Mouse (Mus musculus): Measurements from ENCODE around the gene Unc93b1.
A peak's percentile ranks its signal among the peaks of the same experiment; 100 is the strongest.

Unc93b1 gene

GRCm38 (mm10) chr19:3913692-3914091 lies 21.3 kb upstream of the Unc93b1 start:
- DNase-seq (ENCODE audit: low read depth, low spot score), result no peak

DNA sequence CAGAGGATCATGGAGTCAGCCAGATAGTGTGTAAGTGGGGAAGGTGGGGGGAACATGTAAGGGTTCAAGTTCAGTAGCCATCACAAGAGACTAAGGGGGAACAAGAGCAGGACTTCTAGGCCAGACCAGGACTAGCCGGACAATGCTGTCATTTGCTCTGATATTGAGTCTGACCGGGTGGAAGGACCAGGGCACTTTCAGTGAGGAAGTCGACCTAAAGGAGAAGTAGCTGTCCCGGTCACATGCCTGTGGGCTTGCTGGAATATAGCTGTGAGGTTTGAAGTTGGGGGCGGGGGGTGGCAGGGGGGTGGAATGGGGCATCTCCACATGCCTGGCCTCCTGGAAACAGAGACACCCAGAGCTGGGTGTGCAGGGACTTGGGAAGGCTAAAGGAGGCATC lies 20.5 kb upstream of the Unc93b1 start:
- DNase-seq (ENCODE audit: low read depth, low spot score), result no peak

GRCm38 (mm10) chr19:3916727-3917126 lies 18.3 kb upstream of the Unc93b1 start:
- no peak for DNase-seq (ENCODE audit: low read depth, low spot score)

GRCm38 (mm10) chr19:3919928-3920327 lies 15.1 kb upstream of the Unc93b1 start:
- no peak for DNase-seq (ENCODE audit: low read depth, low spot score)

DNA sequence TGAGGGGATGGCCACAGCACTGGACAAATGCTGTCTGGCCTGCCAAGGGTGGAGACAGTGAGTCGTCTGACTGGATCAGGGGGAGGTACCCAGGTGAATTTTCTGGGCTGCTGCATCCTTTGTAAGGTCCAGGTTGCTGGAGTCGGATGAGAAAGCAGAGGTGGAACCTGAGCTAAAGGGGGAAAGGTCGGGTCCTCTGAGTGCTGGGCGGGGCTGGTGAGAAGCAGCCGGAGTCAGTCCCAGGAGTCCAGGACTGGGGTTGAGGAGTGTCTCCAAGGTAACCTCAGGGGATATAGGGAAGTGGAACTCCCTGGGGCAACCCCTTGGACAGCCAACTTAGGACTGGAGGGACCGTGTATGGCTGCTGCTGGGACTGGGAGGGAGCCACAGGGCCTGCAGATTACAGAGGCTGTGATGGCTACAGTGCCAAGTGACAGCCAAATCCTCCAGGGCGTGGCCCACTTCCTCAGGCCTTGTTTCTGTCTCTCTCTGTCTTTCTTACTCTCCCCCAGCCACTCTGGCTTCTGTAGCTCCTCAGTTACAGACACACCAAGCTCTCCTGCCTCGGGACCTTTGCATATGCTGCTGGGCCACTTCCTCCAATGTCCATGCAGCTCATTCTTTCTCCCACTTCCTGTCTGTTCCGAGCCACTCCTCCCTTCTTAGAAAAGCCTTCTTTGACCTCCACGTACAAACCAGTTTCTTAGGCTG lies 12.2 kb upstream of the Unc93b1 start:
- DNase-seq (ENCODE audit: low read depth, low spot score), result no peak

DNA sequence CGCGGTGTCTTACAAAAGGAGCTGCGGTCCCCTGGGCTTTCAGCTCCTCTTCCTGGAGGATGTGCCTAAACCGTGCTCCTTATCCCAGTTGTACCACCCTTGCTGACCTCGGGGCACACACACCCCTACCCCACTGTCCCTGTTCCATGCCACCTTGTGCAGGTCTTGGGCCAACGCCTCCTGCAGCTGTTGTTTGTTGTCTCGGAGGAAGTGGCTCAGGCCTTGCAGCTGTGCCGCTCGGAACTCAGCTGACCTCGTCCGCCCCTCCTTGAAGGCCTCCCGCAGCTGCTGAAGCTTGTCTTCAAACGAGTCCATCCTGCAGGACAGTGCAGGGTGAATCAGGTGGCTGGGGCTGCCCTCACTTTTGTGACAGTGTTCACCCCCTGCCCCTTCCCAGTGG lies 11.4 kb upstream of the Unc93b1 start:
- DNase-seq (ENCODE audit: low read depth, low spot score), result no peak

DNA sequence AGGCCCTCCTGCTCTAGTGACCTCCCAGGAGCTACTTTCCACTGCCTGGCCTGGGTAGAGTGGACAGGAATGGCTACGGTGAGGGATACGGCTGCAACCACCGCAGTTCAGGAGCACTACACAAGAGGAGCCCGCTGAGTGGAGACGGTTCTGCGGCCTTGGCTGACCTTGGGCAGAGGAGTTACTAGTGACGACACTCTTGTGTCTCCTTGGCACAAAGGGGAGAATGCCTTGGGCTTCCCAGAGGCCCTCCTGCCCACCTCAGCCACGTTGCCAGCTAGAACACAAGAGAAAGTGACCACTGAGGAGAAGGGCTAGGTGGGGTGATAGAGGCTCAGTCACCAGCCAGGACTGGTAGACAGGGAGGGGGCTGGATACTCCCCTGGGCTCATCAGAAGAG lies 10.8 kb upstream of the Unc93b1 start:
- DNase-seq (ENCODE audit: low read depth, low spot score), result no peak

DNA sequence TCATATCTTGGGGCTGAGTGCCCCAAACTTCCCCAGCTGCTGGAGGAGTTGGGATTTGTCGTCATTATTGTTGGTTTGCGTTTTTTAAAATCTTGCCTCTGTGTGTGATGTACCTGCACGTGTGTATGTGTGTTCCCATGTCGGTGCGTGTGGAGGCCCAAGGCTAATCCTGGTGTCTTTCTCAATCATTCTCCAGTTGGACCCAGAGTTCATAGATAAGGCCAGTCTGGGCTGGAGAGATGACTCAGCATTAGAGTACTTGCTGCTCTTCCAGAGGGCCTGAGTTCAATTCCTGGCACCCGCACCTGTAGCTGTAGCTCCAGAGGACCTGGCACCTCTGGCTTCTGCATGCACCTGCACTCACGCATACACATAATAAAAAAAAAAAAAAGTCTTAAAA lies 10.1 kb upstream of the Unc93b1 start:
- DNase-seq (ENCODE audit: low read depth, low spot score), result no peak

DNA sequence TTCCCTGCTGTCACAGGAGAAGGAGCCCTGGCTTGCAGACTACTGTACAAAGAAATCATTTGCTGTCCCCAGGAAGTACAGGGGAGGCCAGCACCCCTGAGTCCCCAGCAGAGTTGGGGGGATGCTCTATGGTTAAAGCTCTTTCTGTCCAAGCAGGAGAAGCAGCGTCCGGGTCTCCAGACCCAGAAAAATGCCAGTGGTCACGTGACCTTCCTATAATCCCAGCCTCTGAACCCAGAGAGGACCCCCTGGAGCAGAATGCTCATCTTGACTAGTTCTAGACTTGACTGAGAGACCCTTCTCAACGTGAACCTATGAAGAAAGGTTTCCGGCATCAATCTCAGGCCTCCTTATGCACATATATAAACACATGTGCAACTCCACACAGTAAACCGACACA lies 9.1 kb upstream of the Unc93b1 start:
- no peak for DNase-seq (ENCODE audit: low read depth, low spot score)

DNA sequence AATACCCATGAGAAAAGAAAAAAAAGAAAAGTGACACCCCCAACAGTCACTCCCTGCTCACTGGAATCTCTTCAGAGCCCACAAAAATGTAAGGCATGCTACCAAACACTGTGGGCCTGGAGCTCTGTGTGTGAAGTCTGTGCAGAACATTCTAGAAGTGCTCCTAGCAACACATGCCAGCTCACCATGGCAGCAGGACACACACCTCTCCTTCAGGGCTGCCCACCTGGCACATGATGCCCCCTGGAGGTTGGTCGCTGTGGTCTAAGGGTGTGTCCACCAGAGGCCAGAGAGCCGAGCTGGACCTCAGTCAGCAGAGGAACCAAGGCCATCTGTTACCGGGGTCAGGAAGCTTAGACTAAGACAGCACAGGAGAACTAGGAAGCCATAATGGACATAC lies 8.7 kb upstream of the Unc93b1 start:
- no peak for DNase-seq (ENCODE audit: low read depth, low spot score)

DNA sequence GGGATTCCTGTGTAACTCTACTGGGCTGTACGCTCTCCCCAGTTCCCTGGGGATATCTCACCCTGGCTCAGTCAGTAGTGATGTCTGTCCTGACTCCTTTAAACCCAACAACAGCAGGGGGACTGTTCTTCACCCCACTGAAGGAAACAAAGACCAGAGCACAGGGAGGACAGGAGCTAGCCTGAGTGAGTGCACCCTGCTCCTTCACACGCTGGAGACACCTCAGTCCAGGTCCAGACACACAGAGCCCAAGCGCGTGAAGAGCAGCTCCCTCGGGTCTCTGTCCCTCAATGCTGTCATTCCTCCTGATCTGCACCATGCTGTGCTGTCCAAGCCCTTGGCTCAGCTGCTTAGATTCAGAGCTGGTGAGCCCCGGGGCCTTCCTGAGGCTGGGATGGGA lies 8.3 kb upstream of the Unc93b1 start:
- no peak for DNase-seq (ENCODE audit: low read depth, low spot score)

GRCm38 (mm10) chr19:3927989-3928388 lies 7.0 kb upstream of the Unc93b1 start:
- no peak for DNase-seq (ENCODE audit: low read depth, low spot score)

- DNase-seq (ENCODE audit: low read depth, low spot score), result no peak
These were observed 6.2 kb upstream of the Unc93b1 start for GRCm38 (mm10) chr19:3928779-3929178.

DNA sequence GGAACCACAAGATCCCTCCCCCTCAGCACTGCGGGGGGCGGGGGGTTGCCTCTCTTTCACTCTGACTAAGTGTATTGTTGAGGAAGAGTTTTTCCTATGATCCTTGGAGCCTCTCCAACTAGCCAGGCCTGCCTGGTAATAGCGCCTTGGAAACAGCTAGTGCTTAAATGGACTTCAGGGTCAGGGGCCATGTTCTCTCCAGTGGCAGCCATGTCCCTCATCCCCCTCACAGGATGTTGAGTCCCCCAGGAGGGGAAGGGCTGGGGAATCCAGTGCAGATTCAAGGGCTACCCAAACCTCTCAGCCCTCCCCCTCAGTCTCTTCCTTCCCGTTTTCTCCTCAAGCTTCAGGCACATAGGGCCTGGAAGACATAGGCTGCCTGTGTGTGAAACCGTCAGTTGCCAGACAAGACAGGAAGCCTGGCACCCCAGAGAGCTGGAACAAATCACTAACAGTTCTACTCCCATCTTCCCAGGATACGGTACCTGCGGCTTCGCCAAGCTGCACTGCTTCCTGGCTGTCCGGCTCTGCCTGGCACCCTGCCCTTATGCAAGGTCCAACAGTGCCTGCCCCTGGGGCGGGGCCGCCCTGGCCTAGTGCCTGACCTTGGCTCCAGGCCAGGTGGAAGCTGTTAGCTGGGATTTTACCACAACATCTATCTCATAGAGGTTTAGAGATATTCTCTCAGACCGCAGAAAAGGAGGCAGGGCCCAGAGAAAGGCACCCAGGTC lies 5.6 kb upstream of the Unc93b1 start, which contains the start of gene Aldh3b1:
TSS of gene Aldh3b1 (minus strand) at position 598 of the 731 bp plus-strand sequence.
- DNase-seq (ENCODE audit: low read depth, low spot score), result no peak

DNA sequence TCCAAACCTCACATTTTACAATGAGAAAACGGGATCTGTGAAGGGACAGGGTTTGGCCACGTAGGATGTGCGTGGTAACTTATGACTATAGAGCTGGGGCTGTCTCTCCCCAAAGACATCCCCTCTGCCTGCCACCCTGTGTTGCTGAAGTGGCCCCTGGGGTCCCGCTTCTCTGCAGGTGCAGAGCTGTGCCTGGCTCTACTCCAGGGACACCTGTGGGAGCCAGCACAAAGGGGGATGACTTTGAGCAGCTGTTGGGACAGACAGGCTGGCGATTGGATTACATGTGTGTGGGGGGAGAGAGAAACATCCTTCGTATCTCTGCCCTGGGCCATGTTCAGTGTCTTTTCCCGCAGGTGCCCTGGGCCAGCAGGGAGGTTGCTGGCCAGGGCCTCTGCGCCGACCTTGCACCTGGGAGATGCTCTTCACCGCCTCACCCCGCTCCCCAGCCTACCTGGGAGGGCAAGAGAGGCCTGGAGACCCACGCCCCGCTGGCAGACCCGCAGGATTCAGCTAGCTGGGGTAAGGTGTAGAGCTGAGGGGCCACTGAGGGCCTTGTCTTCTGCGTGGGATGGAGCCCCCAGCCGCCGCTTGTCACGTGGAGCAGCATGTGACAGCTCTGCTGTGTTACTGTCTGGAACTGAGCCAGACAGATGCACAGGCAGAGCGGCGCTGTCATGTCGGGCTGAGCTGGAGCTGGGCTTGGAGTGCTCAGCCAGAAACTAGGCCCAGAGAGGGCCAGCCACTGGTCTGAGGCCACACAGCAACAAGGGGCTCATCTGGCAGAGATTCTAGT lies 4.5 kb upstream of the Unc93b1 start:
- DNase-seq (ENCODE audit: low read depth, low spot score), result no peak

DNA sequence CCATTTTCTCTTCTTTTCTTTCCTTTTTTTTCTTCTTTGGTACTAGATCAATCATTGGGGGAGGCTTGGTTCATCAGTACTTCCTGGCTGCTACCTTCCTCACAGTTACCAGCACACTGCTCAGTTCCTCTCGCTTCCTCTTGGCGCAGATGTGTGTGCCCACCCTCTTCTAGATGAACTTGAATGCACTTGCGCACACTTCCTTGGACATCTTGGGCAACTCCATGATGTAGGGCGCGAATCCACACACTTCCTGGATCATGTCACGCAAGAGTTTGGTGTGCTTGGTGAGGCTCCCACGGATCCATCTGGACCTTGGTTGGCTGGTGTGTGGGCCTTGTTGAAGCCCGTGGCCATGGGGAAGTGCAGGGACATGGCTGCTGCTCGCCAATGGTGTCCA lies 3.3 kb upstream of the Unc93b1 start:
- no peak for DNase-seq (ENCODE audit: low read depth, low spot score)

GRCm38 (mm10) chr19:3935896-3936850 lies 1.2 kb downstream of the Unc93b1 start:
- no peak for DNase-seq (ENCODE audit: low read depth, low spot score)

DNA sequence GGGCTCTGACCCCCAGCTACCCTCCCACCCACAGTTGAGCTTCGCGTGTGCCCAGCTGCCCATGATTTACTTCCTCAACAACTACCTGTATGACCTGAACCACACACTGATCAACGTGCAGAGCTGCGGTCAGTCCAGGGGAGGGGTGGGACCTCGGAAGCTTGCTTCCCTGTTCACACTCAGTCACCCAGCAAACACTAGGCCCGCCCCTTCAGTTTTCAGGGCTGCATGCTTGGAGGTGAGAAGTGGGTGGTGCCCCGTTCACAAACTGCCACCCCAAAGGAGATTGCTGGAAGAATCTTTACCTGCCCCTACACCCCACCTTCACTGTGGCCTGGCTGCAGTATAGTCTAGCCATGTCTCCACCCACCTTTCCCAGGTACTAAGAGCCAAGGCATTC lies 7.3 kb downstream of the Unc93b1 start:
- no peak for DNase-seq (ENCODE audit: low read depth, low spot score)

- peak; percentile 59 for DNase-seq (ENCODE audit: low read depth, low spot score)
These were observed 8.2 kb downstream of the Unc93b1 start for GRCm38 (mm10) chr19:3942986-3943735.

DNA sequence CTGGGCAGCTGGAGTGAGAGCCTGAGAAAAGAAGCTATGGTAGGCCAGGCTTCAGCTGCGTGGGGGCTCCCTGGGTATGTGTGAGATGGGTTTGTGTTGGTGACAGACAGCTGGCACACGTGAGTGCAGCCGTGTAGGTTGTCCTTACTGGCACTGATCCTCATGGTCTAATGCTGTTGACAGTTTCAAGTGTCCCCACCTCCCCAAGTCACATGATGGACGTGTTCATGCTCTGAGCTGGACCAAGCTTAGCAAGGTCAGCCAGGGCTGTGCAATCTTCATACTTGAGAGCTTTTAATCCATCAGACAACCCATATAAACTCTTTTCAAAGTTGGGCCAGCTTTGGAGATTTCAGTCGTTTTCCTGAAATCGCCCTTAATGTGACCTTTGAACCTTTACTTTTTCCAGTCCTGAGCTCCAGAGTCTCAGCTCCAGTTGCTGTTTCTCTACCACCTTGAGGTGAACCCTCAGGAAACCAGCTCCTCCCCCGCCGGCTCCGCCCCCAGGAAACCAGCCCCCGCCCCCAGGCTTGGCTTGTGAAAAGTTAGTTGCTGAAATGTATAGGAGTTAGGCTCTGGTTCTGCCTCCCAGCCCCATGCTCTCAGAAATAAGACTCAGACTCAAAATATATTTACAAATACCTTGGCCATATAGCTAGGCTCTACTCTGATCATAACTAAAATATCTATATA lies 11.0 kb downstream of the Unc93b1 start:
- no peak for DNase-seq (ENCODE audit: low read depth, low spot score)

Measured in c-Kit-negative CD71-positive TER-119-positive erythroid progenitor cells, embryonic 14.5 days (primary cell).